ENCODE assay signal across 8 mouse cellular contexts in genomic region chr17:24644875-24645721, GRCm38 (mm10). TPM values are rescaled to one million over a fixed set of nuclear protein-coding genes. Genes with fewer than 3 reads are reported as not detected.
DNase-seq lines count a peak whose midpoint lies in the region; ATAC-seq and TF ChIP-seq lines count a peak whose summit lies in the region.

No protein-coding gene starts in this region.

- H3K9me3 ChIP-seq in embryonic facial prominence, embryonic 11.5 days (replicated peaks; ENCODE audit: control insufficient read depth, low read length) = no peaks in the 10 kb centered on the region
- H3K9me3 ChIP-seq in hindbrain, postnatal 0 days (ENCODE audit: low read length) = no peaks in the 10 kb centered on the region
- H3K9me3 ChIP-seq in liver, embryonic 14.5 days (ENCODE audit: control insufficient read depth, low read length) = no peaks in the 10 kb centered on the region
- no peaks in the 10 kb centered on the region for H3K9me3 ChIP-seq in stomach, postnatal 0 days (ENCODE audit: control insufficient read depth, low read length)

- H3K4me3 ChIP-seq in embryonic facial prominence, embryonic 11.5 days (ENCODE audit: low read depth, low read length) = no peak overlapping the region
- no peak overlapping the region for H3K4me3 ChIP-seq in hindbrain, postnatal 0 days (ENCODE audit: low read length)
- no peak overlapping the region for H3K4me3 ChIP-seq in liver, embryonic 14.5 days (ENCODE audit: insufficient read depth in 1 of 2, low read depth in 2 of 2, low read length in 2 of 2)
- H3K4me3 ChIP-seq in stomach, postnatal 0 days (ENCODE audit: low read depth, low read length) = no peak overlapping the region

- ATAC-seq in embryonic facial prominence, embryonic 11.5 days (replicated peaks; ENCODE audit: insufficient number of reproducible peaks, low FRiP score, low TSS enrichment, low read depth) = no peak
- ATAC-seq in hindbrain, postnatal 0 days = no peak
- peak; percentile 42; the same call in 1 of the 2 replicates for ATAC-seq in liver, embryonic 14.5 days (ENCODE audit: insufficient read depth)
- ATAC-seq in stomach, postnatal 0 days (ENCODE audit: low FRiP score, low TSS enrichment) = peak; percentile 41
- ATAC-seq in CD4-positive, CD25-positive, alpha-beta regulatory T cell, adult 4 months = no peak

- no peaks in the 10 kb centered on the region for H3K27me3 ChIP-seq in embryonic facial prominence, embryonic 11.5 days (ENCODE audit: control insufficient read depth, insufficient read depth, low read length)
- H3K27me3 ChIP-seq in hindbrain, postnatal 0 days (ENCODE audit: insufficient read depth, low read length) = no peaks in the 10 kb centered on the region
- H3K27me3 ChIP-seq in liver, embryonic 14.5 days (ENCODE audit: control insufficient read depth, insufficient read depth, low read length) = peaks cover 16% of the 10 kb centered on the region
- H3K27me3 ChIP-seq in stomach, postnatal 0 days (ENCODE audit: control insufficient read depth, insufficient read depth, low read length) = no peaks in the 10 kb centered on the region

- no peak overlapping the region for H3K4me2 ChIP-seq in embryonic facial prominence, embryonic 11.5 days (ENCODE audit: low read depth, low read length)
- no peak overlapping the region for H3K4me2 ChIP-seq in hindbrain, postnatal 0 days (ENCODE audit: low read depth, low read length)
- H3K4me2 ChIP-seq in liver, embryonic 14.5 days (ENCODE audit: low read depth) = no peak overlapping the region
- H3K4me2 ChIP-seq in stomach, postnatal 0 days (replicated peaks; ENCODE audit: low read depth) = peak overlapping the region; percentile 12; the same call in 1 of the 2 replicates

- no peak overlapping the region for H3K27ac ChIP-seq in embryonic facial prominence, embryonic 11.5 days (replicated peaks; ENCODE audit: low read depth, low read length)
- peak overlapping the region; percentile 60; the same call in 1 of the 2 replicates for H3K27ac ChIP-seq in hindbrain, postnatal 0 days
- H3K27ac ChIP-seq in liver, embryonic 14.5 days = no peak overlapping the region
- peak overlapping the region; percentile 84 for H3K27ac ChIP-seq in stomach, postnatal 0 days (replicated peaks)

- H3K4me1 ChIP-seq in embryonic facial prominence, embryonic 11.5 days (ENCODE audit: control insufficient read depth, insufficient read depth, low read length) = peaks cover 12% of the 10 kb centered on the region
- peaks cover 4% of the 10 kb centered on the region; the same call in 1 of the 2 replicates for H3K4me1 ChIP-seq in hindbrain, postnatal 0 days (ENCODE audit: insufficient read depth, low read length)
- peaks cover 0 to 12% of the 10 kb centered on the region in 2 experiments; a peak in 3 of 4 replicates for H3K4me1 ChIP-seq in liver, embryonic 14.5 days (replicated peaks; ENCODE audit: control insufficient read depth in 2 of 2, insufficient read depth in 2 of 2, low read length in 1 of 2)
- no peaks in the 10 kb centered on the region; the same call in 1 of the 2 replicates for H3K4me1 ChIP-seq in stomach, postnatal 0 days (replicated peaks; ENCODE audit: control insufficient read depth, insufficient read depth)

- H3K36me3 ChIP-seq in embryonic facial prominence, embryonic 11.5 days (replicated peaks; ENCODE audit: control insufficient read depth, insufficient read depth, low read depth, low read length) = no peaks in the 10 kb centered on the region; the same call in 1 of the 2 replicates
- 0 out of 2 replicates have a peak, but pooled peaks cover under 1% of the 10 kb centered on the region for H3K36me3 ChIP-seq in hindbrain, postnatal 0 days (ENCODE audit: insufficient read depth, low read length)
- H3K36me3 ChIP-seq in liver, embryonic 14.5 days (replicated peaks; ENCODE audit: control insufficient read depth, insufficient read depth, low read depth) = no peaks in the 10 kb centered on the region
- H3K36me3 ChIP-seq in stomach, postnatal 0 days (ENCODE audit: control insufficient read depth, insufficient read depth, low read length) = no peaks in the 10 kb centered on the region

- WGBS in embryonic facial prominence, embryonic 11.5 days = 77% methylated on average over 9 of the region's 9 CpGs
- 77% methylated on average over 9 of the region's 9 CpGs for WGBS in hindbrain, postnatal 0 days
- 39% methylated on average over 9 of the region's 9 CpGs for WGBS in liver, embryonic 14.5 days (ENCODE audit: insufficient replicate concordance)
- WGBS in stomach, postnatal 0 days = 52% methylated on average over 7 of the region's 9 CpGs

- no peak for TF ChIP-seq EP300 in liver, embryonic 14.5 days (IDR thresholded peaks at IDR 0.05; ENCODE audit: low read depth)
- no peak for TF ChIP-seq EP300 in stomach, postnatal 0 days (optimal IDR thresholded peaks at IDR 0.05)

- DNase-seq in adrenal gland, adult 2 months = peak; percentile 69
- DNase-seq in adrenal gland, adult 18-20 months (ENCODE audit: low spot score in 2 of 2) = no peak
- DNase-seq in embryonic facial prominence, embryonic 11.5 days (ENCODE audit: low spot score) = no peak
- no peak for DNase-seq in hindbrain, postnatal 0 days (ENCODE audit: low spot score)
- DNase-seq in liver, embryonic 14.5 days (ENCODE audit: low read depth in 3 of 3, low spot score in 3 of 3) = no peak
- no peak for DNase-seq in stomach, postnatal 0 days (ENCODE audit: low spot score)
- DNase-seq in layer of hippocampus, adult 18-20 months (ENCODE audit: low spot score in 2 of 2) = no peak

- peak overlapping the region; percentile 1; the same call in 1 of the 2 replicates for H3K9ac ChIP-seq in embryonic facial prominence, embryonic 11.5 days (replicated peaks; ENCODE audit: low read length)
- H3K9ac ChIP-seq in hindbrain, postnatal 0 days (replicated peaks; ENCODE audit: low read length) = no peak overlapping the region
- no peak overlapping the region for H3K9ac ChIP-seq in liver, embryonic 14.5 days (replicated peaks)
- H3K9ac ChIP-seq in stomach, postnatal 0 days (ENCODE audit: low read length) = 0 out of 2 replicates have a peak overlapping the region, but pooled peaks have one; percentile 5

- no peak for TF ChIP-seq CTCF in hindbrain, postnatal 0 days (IDR thresholded peaks at IDR 0.05; ENCODE audit: low read depth)
- TF ChIP-seq CTCF in liver, embryonic 14.5 days (IDR thresholded peaks at IDR 0.05; ENCODE audit: low read depth) = no peak
- no peak for TF ChIP-seq CTCF in stomach, postnatal 0 days (IDR thresholded peaks at IDR 0.05; ENCODE audit: low read depth)

RNA-seq across cellular contexts. Expression of gene Slc9a3r2, which starts 5.0 kb away (rescaled TPM):
- total RNA-seq in adrenal gland, adult 2 months (2021) = 10 to 100 TPM; 51.8 to 76.0 TPM
- 120 and 150 TPM in 2 replicates for polyA plus RNA-seq in adrenal gland, adult 2 months (2012; rRNA removed)
- total RNA-seq in adrenal gland, adult 18-20 months (2021) = 10 to 100 TPM; 62.0 to 90.2 TPM
- polyA plus RNA-seq in embryonic facial prominence, embryonic 11.5 days (2014; fragmentation: Nextera tagmentation; extraction: Ambion mirVana) = 48.3 and 50.2 TPM in 2 replicates
- total RNA-seq in hindbrain, postnatal 0 days (2014; rRNA removed) = 72.8 and 91.1 TPM in 2 replicates
- 57.6 and 60.6 TPM in 2 replicates for polyA plus RNA-seq in hindbrain, postnatal 0 days (2015; fragmentation: Nextera tagmentation; extraction: Ambion mirVana)
- 5.5 and 5.7 TPM in 2 replicates for polyA plus RNA-seq in liver, embryonic 14.5 days (2012; rRNA removed)
- 8.1 and 9.9 TPM in 2 replicates for polyA plus RNA-seq in liver, embryonic 14.5 days (2014; fragmentation: Nextera tagmentation; extraction: Ambion mirVana)
- polyA plus RNA-seq in stomach, postnatal 0 days (2015; fragmentation: Nextera tagmentation; extraction: Ambion mirVana) = 37.9 and 38.0 TPM in 2 replicates
- not detected for polyA plus RNA-seq in CD4-positive, CD25-positive, alpha-beta regulatory T cell, adult 4 months (2017; shearing (Covaris generic))
- 10 to 100 TPM; 39.7 to 41.0 TPM for total RNA-seq in layer of hippocampus, adult 18-20 months (2021)

RNA-seq across cellular contexts. Expression of gene Nthl1, which starts 12.6 kb away (rescaled TPM):
- 10 to 100 TPM in 1 of 2 experiments, 1 to 10 TPM in 1; 4.8 to 10.1 TPM for total RNA-seq in adrenal gland, adult 2 months (2021)
- polyA plus RNA-seq in adrenal gland, adult 2 months (2012; rRNA removed) = 9.4 and 13.8 TPM in 2 replicates
- total RNA-seq in adrenal gland, adult 18-20 months (2021) = 1 to 10 TPM; 7.3 to 8.0 TPM
- polyA plus RNA-seq in embryonic facial prominence, embryonic 11.5 days (2014; fragmentation: Nextera tagmentation; extraction: Ambion mirVana) = 18.6 and 22.9 TPM in 2 replicates
- total RNA-seq in hindbrain, postnatal 0 days (2014; rRNA removed) = 4.2 and 5.6 TPM in 2 replicates
- 7.2 and 7.8 TPM in 2 replicates for polyA plus RNA-seq in hindbrain, postnatal 0 days (2015; fragmentation: Nextera tagmentation; extraction: Ambion mirVana)
- 6.2 and 6.6 TPM in 2 replicates for polyA plus RNA-seq in liver, embryonic 14.5 days (2012; rRNA removed)
- polyA plus RNA-seq in liver, embryonic 14.5 days (2014; fragmentation: Nextera tagmentation; extraction: Ambion mirVana) = 5.9 and 6.1 TPM in 2 replicates
- polyA plus RNA-seq in stomach, postnatal 0 days (2015; fragmentation: Nextera tagmentation; extraction: Ambion mirVana) = 8.0 and 8.4 TPM in 2 replicates
- 1 to 10 TPM; 3.1 to 6.0 TPM for polyA plus RNA-seq in CD4-positive, CD25-positive, alpha-beta regulatory T cell, adult 4 months (2017; shearing (Covaris generic))
- 1 to 10 TPM; 4.9 to 6.1 TPM for total RNA-seq in layer of hippocampus, adult 18-20 months (2021)

RNA-seq across cellular contexts. Expression of gene Tsc2, which starts 12.7 kb away (rescaled TPM):
- 100 to 1,000 TPM in 1 of 2 experiments, 10 to 100 TPM in 1; 83.5 to 110 TPM for total RNA-seq in adrenal gland, adult 2 months (2021)
- 160 and 180 TPM in 2 replicates for polyA plus RNA-seq in adrenal gland, adult 2 months (2012; rRNA removed)
- 100 to 1,000 TPM in 1 of 2 experiments, 10 to 100 TPM in 1; 93.3 to 111 TPM for total RNA-seq in adrenal gland, adult 18-20 months (2021)
- 46.2 and 56.4 TPM in 2 replicates for polyA plus RNA-seq in embryonic facial prominence, embryonic 11.5 days (2014; fragmentation: Nextera tagmentation; extraction: Ambion mirVana)
- 98.0 and 114 TPM in 2 replicates for total RNA-seq in hindbrain, postnatal 0 days (2014; rRNA removed)
- polyA plus RNA-seq in hindbrain, postnatal 0 days (2015; fragmentation: Nextera tagmentation; extraction: Ambion mirVana) = 45.7 and 51.2 TPM in 2 replicates
- polyA plus RNA-seq in liver, embryonic 14.5 days (2012; rRNA removed) = 17.0 and 21.4 TPM in 2 replicates
- 17.6 and 23.8 TPM in 2 replicates for polyA plus RNA-seq in liver, embryonic 14.5 days (2014; fragmentation: Nextera tagmentation; extraction: Ambion mirVana)
- polyA plus RNA-seq in stomach, postnatal 0 days (2015; fragmentation: Nextera tagmentation; extraction: Ambion mirVana) = 36.2 and 37.0 TPM in 2 replicates
- polyA plus RNA-seq in CD4-positive, CD25-positive, alpha-beta regulatory T cell, adult 4 months (2017; shearing (Covaris generic)) = 10 to 100 TPM; 20.5 to 28.2 TPM
- 100 to 1,000 TPM; 182 to 189 TPM for total RNA-seq in layer of hippocampus, adult 18-20 months (2021)

RNA-seq across cellular contexts. Expression of gene Npw, which starts 13.2 kb away (rescaled TPM):
- total RNA-seq in adrenal gland, adult 2 months (2021) = not detected
- 0.60 and 2.4 TPM in 2 replicates for polyA plus RNA-seq in adrenal gland, adult 2 months (2012; rRNA removed)
- total RNA-seq in adrenal gland, adult 18-20 months (2021) = not detected
- polyA plus RNA-seq in embryonic facial prominence, embryonic 11.5 days (2014; fragmentation: Nextera tagmentation; extraction: Ambion mirVana) = 0.48 TPM in 1 of 2 replicates, not detected in the other
- total RNA-seq in hindbrain, postnatal 0 days (2014; rRNA removed) = 0.78 TPM in 1 of 2 replicates, not detected in the other
- 0.65 and 0.81 TPM in 2 replicates for polyA plus RNA-seq in hindbrain, postnatal 0 days (2015; fragmentation: Nextera tagmentation; extraction: Ambion mirVana)
- 0.27 TPM in 1 of 2 replicates, not detected in the other for polyA plus RNA-seq in liver, embryonic 14.5 days (2012; rRNA removed)
- 0.29 TPM in 1 of 2 replicates, not detected in the other for polyA plus RNA-seq in liver, embryonic 14.5 days (2014; fragmentation: Nextera tagmentation; extraction: Ambion mirVana)
- polyA plus RNA-seq in stomach, postnatal 0 days (2015; fragmentation: Nextera tagmentation; extraction: Ambion mirVana) = 1.2 and 1.8 TPM in 2 replicates
- not detected for polyA plus RNA-seq in CD4-positive, CD25-positive, alpha-beta regulatory T cell, adult 4 months (2017; shearing (Covaris generic))
- total RNA-seq in layer of hippocampus, adult 18-20 months (2021) = 1 to 10 TPM; 1.3 to 2.0 TPM

RNA-seq across cellular contexts. Expression of gene Zfp598, which starts 24.4 kb away (rescaled TPM):
- total RNA-seq in adrenal gland, adult 2 months (2021) = 10 to 100 TPM; 40.8 to 51.3 TPM
- 86.0 and 99.0 TPM in 2 replicates for polyA plus RNA-seq in adrenal gland, adult 2 months (2012; rRNA removed)
- total RNA-seq in adrenal gland, adult 18-20 months (2021) = 10 to 100 TPM; 50.0 to 55.7 TPM
- polyA plus RNA-seq in embryonic facial prominence, embryonic 11.5 days (2014; fragmentation: Nextera tagmentation; extraction: Ambion mirVana) = 24.1 and 26.6 TPM in 2 replicates
- total RNA-seq in hindbrain, postnatal 0 days (2014; rRNA removed) = 40.9 and 47.0 TPM in 2 replicates
- polyA plus RNA-seq in hindbrain, postnatal 0 days (2015; fragmentation: Nextera tagmentation; extraction: Ambion mirVana) = 14.2 and 14.6 TPM in 2 replicates
- 21.3 and 23.8 TPM in 2 replicates for polyA plus RNA-seq in liver, embryonic 14.5 days (2012; rRNA removed)
- polyA plus RNA-seq in liver, embryonic 14.5 days (2014; fragmentation: Nextera tagmentation; extraction: Ambion mirVana) = 10.7 and 14.5 TPM in 2 replicates
- 9.7 and 12.4 TPM in 2 replicates for polyA plus RNA-seq in stomach, postnatal 0 days (2015; fragmentation: Nextera tagmentation; extraction: Ambion mirVana)
- 1 to 10 TPM; 3.7 to 5.4 TPM for polyA plus RNA-seq in CD4-positive, CD25-positive, alpha-beta regulatory T cell, adult 4 months (2017; shearing (Covaris generic))
- total RNA-seq in layer of hippocampus, adult 18-20 months (2021) = 10 to 100 TPM; 39.6 to 42.8 TPM

Comparison
In these comparisons a context has a peak if more than half of its experiments do, and no peak if none do; other contexts are left out.
1. ATAC-seq: peak in liver, embryonic 14.5 days (single experiment) and stomach, postnatal 0 days (single experiment); none in embryonic facial prominence, embryonic 11.5 days (single experiment), hindbrain, postnatal 0 days (single experiment) and CD4-positive, CD25-positive, alpha-beta regulatory T cell, adult 4 months (single experiment).
2. H3K27ac ChIP-seq: peak in hindbrain, postnatal 0 days (single experiment) and stomach, postnatal 0 days (single experiment); none in embryonic facial prominence, embryonic 11.5 days (single experiment) and liver, embryonic 14.5 days (single experiment).
3. H3K9ac ChIP-seq: peak in embryonic facial prominence, embryonic 11.5 days (single experiment) and stomach, postnatal 0 days (single experiment); none in hindbrain, postnatal 0 days (single experiment) and liver, embryonic 14.5 days (single experiment).
4. RNA of gene Slc9a3r2, which starts 5.0 kb away (polyA plus RNA-seq): 120 to 150 TPM in adrenal gland, adult 2 months, 57.6 to 60.6 TPM in hindbrain, postnatal 0 days, 48.3 to 50.2 TPM in embryonic facial prominence, embryonic 11.5 days, 37.9 to 38.0 TPM in stomach, postnatal 0 days and 5.5 to 9.9 TPM in liver, embryonic 14.5 days; not detected in CD4-positive, CD25-positive, alpha-beta regulatory T cell, adult 4 months; every median in the first group is over 4 times any median in the second.